Mouse (Mus musculus): ENCODE measurements around the gene Olfr1381. TPM values are rescaled to one million over a fixed set of nuclear protein-coding genes. Genes with fewer than 3 reads are reported as not detected.

Olfr1381 gene
- polyA plus RNA-seq, 1 experiment from 2014 or later: not detected

Other genes with a start within 250 kb of the Olfr1381 start
- not detected in 2 replicates for gene Olfr10, start 238.7 kb upstream of the Olfr1381 start, polyA plus RNA-seq (2015; fragmentation: Nextera tagmentation; extraction: Ambion mirVana)
- not detected in 2 replicates for gene Olfr1391, start 220.7 kb upstream of the Olfr1381 start, polyA plus RNA-seq (2015; fragmentation: Nextera tagmentation; extraction: Ambion mirVana)
- gene Olfr1390, start 208.3 kb upstream of the Olfr1381 start, polyA plus RNA-seq (2015; fragmentation: Nextera tagmentation; extraction: Ambion mirVana): not detected in 2 replicates
- gene Olfr1389, start 120.4 kb upstream of the Olfr1381 start, polyA plus RNA-seq (2015; fragmentation: Nextera tagmentation; extraction: Ambion mirVana): not detected in 2 replicates
- gene Olfr1388, start 106.8 kb upstream of the Olfr1381 start, polyA plus RNA-seq (2015; fragmentation: Nextera tagmentation; extraction: Ambion mirVana): 0.05 and 0.13 TPM in 2 replicates
- gene Olfr1387, start 88.1 kb upstream of the Olfr1381 start, polyA plus RNA-seq (2015; fragmentation: Nextera tagmentation; extraction: Ambion mirVana): not detected in 2 replicates
- not detected in 2 replicates for gene Olfr1386, start 78.4 kb upstream of the Olfr1381 start, polyA plus RNA-seq (2015; fragmentation: Nextera tagmentation; extraction: Ambion mirVana)
- gene Olfr1385, start 54.4 kb upstream of the Olfr1381 start, polyA plus RNA-seq (2015; fragmentation: Nextera tagmentation; extraction: Ambion mirVana): not detected in 2 replicates
- gene Olfr1384, start 36.7 kb upstream of the Olfr1381 start, polyA plus RNA-seq (2015; fragmentation: Nextera tagmentation; extraction: Ambion mirVana): not detected in 2 replicates
- not detected in 2 replicates for gene Olfr1383, start 23.8 kb upstream of the Olfr1381 start, polyA plus RNA-seq (2015; fragmentation: Nextera tagmentation; extraction: Ambion mirVana)
- gene Olfr1382, start 15.2 kb upstream of the Olfr1381 start, polyA plus RNA-seq (2015; fragmentation: Nextera tagmentation; extraction: Ambion mirVana): not detected in 2 replicates
- gene Olfr1380, start 13.4 kb downstream of the Olfr1381 start, polyA plus RNA-seq (2015; fragmentation: Nextera tagmentation; extraction: Ambion mirVana): not detected in 2 replicates
- 1.4 TPM in 2 replicates for gene Flt4, start 65.8 kb downstream of the Olfr1381 start, polyA plus RNA-seq (2015; fragmentation: Nextera tagmentation; extraction: Ambion mirVana)
- not detected in 2 replicates for gene Scgb3a1, start 120.2 kb downstream of the Olfr1381 start, polyA plus RNA-seq (2015; fragmentation: Nextera tagmentation; extraction: Ambion mirVana)
- gene Cnot6, start 169.3 kb downstream of the Olfr1381 start, polyA plus RNA-seq (2015; fragmentation: Nextera tagmentation; extraction: Ambion mirVana): 69.9 and 78.7 TPM in 2 replicates